Mouse (Mus musculus) liver, embryonic 16.5 days (tissue): ENCODE results near the gene Rnpepl1. TPM values are rescaled to one million over a fixed set of nuclear protein-coding genes. Genes with fewer than 3 reads are reported as not detected.

Experiments used
- ATAC-seq: fragments of 200-750 bp; cut with Nextera tagmentation; 2 replicates; pipeline ENCODE4 v1.8.0; 2017; ENCODE audit warnings: low read depth, mild to moderate bottlenecking, moderate number of reproducible peaks, moderate library complexity
- H3K27ac ChIP-seq: fragments of 300-500 bp; sonication (generic); 2 replicates; pipeline ENCODE4 v1.5.1; 2014; ENCODE audit warnings: mild to moderate bottlenecking, low read length
- H3K27me3 ChIP-seq: fragments of 300-500 bp; sonication (generic); 2 replicates; pipeline ENCODE4 v1.6.1; 2014; ENCODE audit warnings: low read depth, low read length, mixed read lengths; ENCODE audit not compliant: control insufficient read depth, insufficient read depth
- H3K36me3 ChIP-seq: fragments of 300-500 bp; sonication (generic); 2 replicates; pipeline ENCODE4 v1.6.1; 2014; ENCODE audit warnings: mild to moderate bottlenecking; ENCODE audit not compliant: control insufficient read depth, insufficient read depth
- H3K4me1 ChIP-seq: fragments of 300-500 bp; sonication (generic); 2 replicates; pipeline ENCODE4 v1.6.1; 2014; ENCODE audit warnings: low read depth, low read length, mixed read lengths; ENCODE audit not compliant: control insufficient read depth
- H3K4me2 ChIP-seq: fragments of 300-500 bp; sonication (generic); 2 replicates; pipeline ENCODE4 v1.6.1; 2014; ENCODE audit warnings: low read depth, low read length, mixed read lengths
- H3K4me3 ChIP-seq: fragments of 300-500 bp; sonication (generic); 2 replicates; pipeline ENCODE4 v1.5.1; 2014; ENCODE audit warnings: low read depth, mild to moderate bottlenecking, low read length
- H3K9ac ChIP-seq: fragments of 300-500 bp; sonication (generic); 2 replicates; pipeline ENCODE4 v1.6.1; 2014; ENCODE audit warnings: low read depth, low read length
- H3K9me3 ChIP-seq: fragments of 300-500 bp; sonication (generic); replicated peaks from 2 replicates; pipeline ENCODE4 v1.6.1; 2016; ENCODE audit warnings: low read length; ENCODE audit not compliant: control insufficient read depth
- WGBS: fragments of 180-500 bp; shearing (Covaris S2); extraction: QIAGEN DNeasy Blood & Tissue Kit; methylation state at CpG from one replicate; pipeline ENCODE4 v1.1.7; 2014; ENCODE audit not compliant: insufficient replicate concordance; 5-methylcytosine and 5-hydroxymethylcytosine counted together
- polyA plus RNA-seq: library from polyadenylated mRNA; unstranded; fragments of >200 nt; fragmentation: Nextera tagmentation; extraction: Ambion mirVana; gene quantifications from 2 replicates; pipeline ENCODE4 v1.2.1, GENCODE M21; 2015

The Rnpepl1 gene
- polyA plus RNA-seq, 1 experiment from 2014 or later, result 7.8 TPM

GRCm38 (mm10) chr1:92878066-92878741, 32.4 kb upstream of the Rnpepl1 start:
- ATAC-seq, result no peak
- 66% methylated on average over 13 of the region's 13 CpGs for WGBS

GRCm38 (mm10) chr1:92879266-92879665, 31.3 kb upstream of the Rnpepl1 start:
- no peak for ATAC-seq
- 74% methylated on average over 12 of the region's 12 CpGs for WGBS
- no peaks in the 10 kb centered on the region for H3K27me3 ChIP-seq
- H3K4me2 ChIP-seq, result no peak overlapping the region
- H3K27ac ChIP-seq, result no peak overlapping the region
- H3K9ac ChIP-seq, result no peak overlapping the region
- H3K9me3 ChIP-seq, result no peaks in the 10 kb centered on the region
- no peaks in the 10 kb centered on the region for H3K4me1 ChIP-seq
- H3K4me3 ChIP-seq, result no peak overlapping the region
- no peaks in the 10 kb centered on the region for H3K36me3 ChIP-seq

More at GRCm38 (mm10) chr1:92878066-92878741, 32.4 kb upstream of the Rnpepl1 start:
- Histone ChIP-seq H3K36me3 (no peaks in the 10 kb centered on the region), H3K4me2 (no peak overlapping the region), H3K9me3 (no peaks in the 10 kb centered on the region), H3K9ac (no peak overlapping the region), H3K4me3 (no peak overlapping the region), H3K27me3 (no peaks in the 10 kb centered on the region), H3K27ac (no peak overlapping the region), H3K4me1 (no peaks in the 10 kb centered on the region)

- Histone ChIP-seq H3K4me1 (no peaks in the 10 kb centered on the region), H3K27me3 (no peaks in the 10 kb centered on the region), H3K27ac (no peak overlapping the region), H3K4me3 (no peak overlapping the region), H3K36me3 (no peaks in the 10 kb centered on the region), H3K4me2 (no peak overlapping the region), H3K9me3 (no peaks in the 10 kb centered on the region), H3K9ac (no peak overlapping the region)
- WGBS, result 69% methylated on average over 5 of the region's 5 CpGs
- no peak for ATAC-seq
These were observed 30.5 kb upstream of the Rnpepl1 start for GRCm38 (mm10) chr1:92880101-92880500.

GRCm38 (mm10) chr1:92881982-92882381, 28.6 kb upstream of the Rnpepl1 start:
- H3K4me1 ChIP-seq, result no peaks in the 10 kb centered on the region
- 72% methylated on average over 6 of the region's 6 CpGs for WGBS

GRCm38 (mm10) chr1:92888901-92889655, 21.5 kb upstream of the Rnpepl1 start:
- no peak overlapping the region for H3K27ac ChIP-seq
- no peaks in the 10 kb centered on the region for H3K36me3 ChIP-seq
- H3K27me3 ChIP-seq, result no peaks in the 10 kb centered on the region
- no peak overlapping the region for H3K4me3 ChIP-seq
- H3K9me3 ChIP-seq, result no peaks in the 10 kb centered on the region
- WGBS, result 54% methylated on average over 7 of the region's 7 CpGs
- H3K9ac ChIP-seq, result no peak overlapping the region
- H3K4me1 ChIP-seq, result no peaks in the 10 kb centered on the region; the same call in 1 of the 2 replicates
- no peak overlapping the region for H3K4me2 ChIP-seq
- no peak for ATAC-seq

More at GRCm38 (mm10) chr1:92881982-92882381, 28.6 kb upstream of the Rnpepl1 start:
- H3K9ac ChIP-seq, result no peak overlapping the region
- no peak overlapping the region for H3K4me2 ChIP-seq
- no peaks in the 10 kb centered on the region for H3K27me3 ChIP-seq
- H3K9me3 ChIP-seq, result no peaks in the 10 kb centered on the region
- H3K4me3 ChIP-seq, result no peak overlapping the region
- no peak overlapping the region for H3K27ac ChIP-seq
- ATAC-seq, result no peak
- no peaks in the 10 kb centered on the region for H3K36me3 ChIP-seq

GRCm38 (mm10) chr1:92892791-92893190, 17.8 kb upstream of the Rnpepl1 start:
- Histone ChIP-seq H3K4me3 (no peak overlapping the region), H3K4me2 (no peak overlapping the region), H3K27me3 (no peaks in the 10 kb centered on the region), H3K27ac (no peak overlapping the region), H3K4me1 (no peaks in the 10 kb centered on the region; the same call in 1 of the 2 replicates), H3K9me3 (no peaks in the 10 kb centered on the region), H3K9ac (no peak overlapping the region), H3K36me3 (no peaks in the 10 kb centered on the region)
- 49% methylated on average over 3 of the region's 3 CpGs for WGBS
- no peak for ATAC-seq

- Histone ChIP-seq H3K4me3 (no peak overlapping the region), H3K27ac (no peak overlapping the region), H3K36me3 (no peaks in the 10 kb centered on the region), H3K9me3 (no peaks in the 10 kb centered on the region), H3K9ac (no peak overlapping the region), H3K4me2 (no peak overlapping the region), H3K27me3 (no peaks in the 10 kb centered on the region), H3K4me1 (no peaks in the 10 kb centered on the region; the same call in 1 of the 2 replicates)
- ATAC-seq, result no peak
- WGBS, result 40% methylated on average over 3 of the region's 3 CpGs
These were observed 16.7 kb upstream of the Rnpepl1 start for GRCm38 (mm10) chr1:92893896-92894295.

- ATAC-seq, result no peak
- Histone ChIP-seq H3K4me1 (no peaks in the 10 kb centered on the region; the same call in 1 of the 2 replicates), H3K9me3 (no peaks in the 10 kb centered on the region), H3K27me3 (peaks cover 5% of the 10 kb centered on the region; the same call in 1 of the 2 replicates), H3K36me3 (no peaks in the 10 kb centered on the region), H3K27ac (no peak overlapping the region), H3K4me3 (no peak overlapping the region), H3K9ac (no peak overlapping the region), H3K4me2 (no peak overlapping the region)
- WGBS, result 11% methylated on average over 3 of the region's 3 CpGs
These were observed 15.5 kb upstream of the Rnpepl1 start for GRCm38 (mm10) chr1:92895089-92895488.

GRCm38 (mm10) chr1:92902786-92903185, 7.8 kb upstream of the Rnpepl1 start, which contains the start of gene Ankmy1:
Gene Ankmy1 (minus strand): TSS chr1:92902906.
- Histone ChIP-seq H3K27ac (no peak within 1 kb of the TSS), H3K4me3 (0 out of 2 replicates have a peak within 1 kb of the TSS, but pooled peaks have one; percentile 19)
- WGBS, result 2% methylated on average over 15 of the region's 15 CpGs

More at GRCm38 (mm10) chr1:92902786-92903185, 7.8 kb upstream of the Rnpepl1 start, which contains the start of gene Ankmy1:
- no peak for ATAC-seq
- H3K9me3 ChIP-seq, result no peaks in the 10 kb centered on the region
- H3K4me1 ChIP-seq, result peaks cover 7% of the 10 kb centered on the region
- H3K4me2 ChIP-seq, result peak within 1 kb of the TSS; percentile 44
- no peak within 1 kb of the TSS for H3K9ac ChIP-seq
- H3K27me3 ChIP-seq, result peaks cover 9% of the 10 kb centered on the region
- no peaks in the 10 kb centered on the region for H3K36me3 ChIP-seq
